Mouse (Mus musculus) heart, embryonic 12.5 days (tissue): Measurements from ENCODE around the gene Cltb. TPM values are rescaled to one million over a fixed set of nuclear protein-coding genes. Genes with fewer than 3 reads are reported as not detected.
"Not testable (repeated sequence)": the region's sequence is repeated elsewhere in the genome, so short reads cannot be mapped to it uniquely, and the experiment has no call there.

ENCODE experiments used
- ATAC-seq: fragments of 200-750 bp; cut with Nextera tagmentation; 2 replicates; pipeline ENCODE4 v1.8.0; 2017; ENCODE audit warnings: moderate TSS enrichment, moderate library complexity; ENCODE audit not compliant: insufficient number of reproducible peaks, low FRiP score
- H3K27ac ChIP-seq: fragments of 300-500 bp; sonication (generic); 2 replicates; pipeline ENCODE4 v1.5.1; 2016; ENCODE audit warnings: mild to moderate bottlenecking, moderate library complexity; ENCODE audit not compliant: poor library complexity, severe bottlenecking
- H3K27me3 ChIP-seq: fragments of 300-500 bp; sonication (generic); replicated peaks from 2 replicates; pipeline ENCODE4 v1.6.1; 2016; ENCODE audit warnings: mild to moderate bottlenecking, moderate library complexity
- H3K36me3 ChIP-seq: fragments of 300-500 bp; sonication (generic); 2 replicates; pipeline ENCODE4 v1.6.1; 2016; ENCODE audit warnings: mild to moderate bottlenecking, moderate library complexity
- H3K4me1 ChIP-seq: fragments of 300-500 bp; sonication (generic); replicated peaks from 2 replicates; pipeline ENCODE4 v1.6.1; 2016; ENCODE audit warnings: mild to moderate bottlenecking
- H3K4me2 ChIP-seq: fragments of 300-500 bp; sonication (generic); 2 replicates; pipeline ENCODE4 v1.6.1; 2016; ENCODE audit warnings: mild to moderate bottlenecking, moderate library complexity
- H3K4me3 ChIP-seq: fragments of 300-500 bp; sonication (generic); 2 replicates; pipeline ENCODE4 v1.5.1; 2016; ENCODE audit warnings: mild to moderate bottlenecking
- H3K9ac ChIP-seq: fragments of 300-500 bp; sonication (generic); 2 replicates; pipeline ENCODE4 v1.6.1; 2016; ENCODE audit warnings: mild to moderate bottlenecking, moderate library complexity
- H3K9me3 ChIP-seq: fragments of 300-500 bp; sonication (generic); replicated peaks from 2 replicates; pipeline ENCODE4 v1.6.1; 2016; ENCODE audit warnings: mild to moderate bottlenecking, moderate library complexity
- WGBS: fragments of 180-500 bp; shearing (Covaris S2); methylation state at CpG from one replicate; pipeline ENCODE4 v1.1.7; 2016; 5-methylcytosine and 5-hydroxymethylcytosine counted together
- polyA plus RNA-seq: library from polyadenylated mRNA; unstranded; fragments of >200 nt; fragmentation: Nextera tagmentation; extraction: Ambion mirVana; gene quantifications from 2 replicates; pipeline ENCODE4 v1.2.1, GENCODE M21; 2016

The Cltb gene
- polyA plus RNA-seq, 1 experiment from 2014 or later: 48.9 TPM

DNA sequence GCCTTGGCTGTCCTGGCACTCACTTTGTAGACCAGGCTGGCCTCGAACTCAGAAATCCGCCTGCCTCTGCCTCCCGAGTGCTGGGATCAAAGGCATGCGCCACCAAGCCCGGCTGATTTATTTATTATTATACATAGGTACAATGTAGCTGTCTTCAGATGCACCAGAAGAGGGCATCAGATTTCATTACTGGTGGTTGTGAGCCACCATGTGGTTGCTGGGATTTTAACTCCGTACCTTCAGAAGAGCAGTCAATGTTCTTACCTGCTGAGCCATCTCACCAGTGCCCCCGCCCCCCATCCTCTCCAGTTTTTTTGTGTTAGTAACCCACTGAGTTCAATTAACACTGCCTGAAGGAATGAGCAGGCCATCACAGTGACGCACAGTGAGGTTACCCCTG, 2.0 kb upstream of the Cltb start:
- ATAC-seq, H3K4me3 ChIP-seq, H3K9me3 ChIP-seq, H3K27me3 ChIP-seq, H3K36me3 ChIP-seq, H3K9ac ChIP-seq, H3K27ac ChIP-seq, H3K4me2 ChIP-seq: not testable (repeated sequence)
- peaks cover 20% of the 10 kb centered on the region for H3K4me1 ChIP-seq
- 85% methylated on average over 8 of the region's 8 CpGs for WGBS

DNA sequence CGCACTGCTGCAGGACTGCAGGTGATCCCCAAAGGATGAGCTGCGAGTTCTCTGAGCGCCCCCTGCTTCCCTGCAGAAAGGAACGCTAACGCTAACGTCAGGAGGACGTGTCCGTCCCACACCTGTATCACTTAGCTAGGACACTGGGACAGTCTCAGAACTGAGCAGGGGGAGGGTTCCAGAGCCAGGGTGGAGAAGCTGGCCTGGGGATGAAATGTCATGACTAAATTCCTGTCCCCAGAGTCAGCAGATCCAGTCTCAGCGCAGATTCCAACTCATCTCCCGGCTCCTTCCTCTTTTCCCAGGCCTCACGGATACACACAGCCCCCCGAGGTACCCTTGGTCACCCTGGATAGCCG, 552 bp downstream of the Cltb start:
- Histone ChIP-seq H3K4me1 (peaks cover 20% of the 10 kb centered on the region), H3K27ac (0 out of 2 replicates have a peak overlapping the region, but pooled peaks have one; percentile 7), H3K27me3 (no peaks in the 10 kb centered on the region), H3K4me2 (peak overlapping the region; percentile 96), H3K36me3 (peaks cover 2% of the 10 kb centered on the region; the same call in 1 of the 2 replicates), H3K9me3 (no peaks in the 10 kb centered on the region), H3K9ac (peak overlapping the region; percentile 88), H3K4me3 (peak overlapping the region; percentile 76)
- ATAC-seq: 0 out of 2 replicates have a peak, but pooled peaks have one; percentile 26
- 13% methylated on average over 13 of the region's 13 CpGs for WGBS

- H3K36me3 ChIP-seq: peaks cover 12% of the 10 kb centered on the region; the same call in 1 of the 2 replicates
- ATAC-seq: no peak
- no peak overlapping the region; the same call in 1 of the 2 replicates for H3K27ac ChIP-seq
- H3K9ac ChIP-seq: peak overlapping the region; percentile 31; the same call in 1 of the 2 replicates
- no peaks in the 10 kb centered on the region for H3K27me3 ChIP-seq
- H3K9me3 ChIP-seq: no peaks in the 10 kb centered on the region
- no peak overlapping the region for H3K4me3 ChIP-seq
- WGBS: 4% methylated on average over 1 of the region's 1 CpGs
- peaks cover 20% of the 10 kb centered on the region for H3K4me1 ChIP-seq
- peak overlapping the region; percentile 27; the same call in 1 of the 2 replicates for H3K4me2 ChIP-seq
These were observed 1.8 kb downstream of the Cltb start for GRCm38 (mm10) chr13:54609301-54609700.

GRCm38 (mm10) chr13:54608666-54609065, 2.5 kb downstream of the Cltb start:
- H3K4me2 ChIP-seq: peak overlapping the region; percentile 27
- H3K4me1 ChIP-seq: peaks cover 20% of the 10 kb centered on the region
- H3K27ac ChIP-seq: no peak overlapping the region
- H3K9me3 ChIP-seq: no peaks in the 10 kb centered on the region
- H3K9ac ChIP-seq: peak overlapping the region; percentile 31; the same call in 1 of the 2 replicates
- no peaks in the 10 kb centered on the region for H3K27me3 ChIP-seq
- H3K36me3 ChIP-seq: peaks cover 12% of the 10 kb centered on the region; the same call in 1 of the 2 replicates
- ATAC-seq: 0 out of 2 replicates have a peak, but pooled peaks have one; percentile 10
- no peak overlapping the region for H3K4me3 ChIP-seq
- WGBS: 32% methylated on average over 8 of the region's 8 CpGs

DNA sequence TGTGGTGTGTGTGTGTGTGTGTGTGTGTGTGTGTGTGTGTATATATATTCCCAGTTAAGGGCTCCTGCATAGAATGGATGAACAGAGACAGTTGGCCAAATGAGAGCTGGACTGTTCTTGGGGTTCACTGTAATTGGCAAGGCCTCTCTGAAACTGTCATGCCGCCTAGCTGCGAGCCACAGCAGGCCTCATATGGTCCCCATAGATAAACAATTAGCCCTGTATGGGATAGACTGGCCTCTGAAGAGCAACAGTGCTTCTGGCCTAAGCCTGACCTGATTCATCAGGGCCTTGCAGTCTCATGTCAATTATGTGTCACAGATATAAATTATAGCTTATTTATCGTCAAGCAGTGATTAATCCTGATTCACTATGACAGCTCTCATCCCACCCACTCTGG, 3.1 kb downstream of the Cltb start:
- no peaks in the 10 kb centered on the region for H3K27me3 ChIP-seq
- H3K27ac ChIP-seq: no peak overlapping the region
- ATAC-seq: no peak
- H3K9ac ChIP-seq: no peak overlapping the region
- no peak overlapping the region for H3K4me3 ChIP-seq
- 77% methylated on average over 3 of the region's 3 CpGs for WGBS
- H3K9me3 ChIP-seq: no peaks in the 10 kb centered on the region
- H3K4me1 ChIP-seq: peaks cover 22% of the 10 kb centered on the region
- H3K36me3 ChIP-seq: peaks cover 12% of the 10 kb centered on the region; the same call in 1 of the 2 replicates
- H3K4me2 ChIP-seq: no peak overlapping the region

DNA sequence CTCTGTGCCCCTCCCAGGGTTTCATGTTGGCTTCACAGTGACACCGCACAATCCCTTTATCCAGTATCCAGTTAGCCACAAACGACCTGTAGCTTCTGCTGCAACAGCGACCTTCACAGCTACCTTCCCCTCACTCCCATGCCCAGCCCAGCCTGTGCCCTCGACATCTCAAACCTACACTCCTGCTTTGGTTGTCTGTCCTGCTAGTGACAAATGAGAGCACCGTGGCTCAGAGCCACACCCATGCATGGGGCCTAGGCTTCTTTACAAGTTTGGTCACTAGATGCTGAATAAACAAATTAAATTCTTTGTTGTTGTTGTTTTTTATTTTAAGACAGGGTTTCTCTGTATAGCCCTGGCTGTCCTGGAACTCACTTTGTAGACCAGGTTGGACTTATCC, 3.9 kb downstream of the Cltb start:
- Histone ChIP-seq H3K4me2 (no peak overlapping the region), H3K4me1 (peaks cover 28% of the 10 kb centered on the region), H3K9ac (no peak overlapping the region), H3K9me3 (no peaks in the 10 kb centered on the region), H3K4me3 (no peak overlapping the region), H3K27me3 (no peaks in the 10 kb centered on the region), H3K36me3 (peaks cover 12% of the 10 kb centered on the region; the same call in 1 of the 2 replicates), H3K27ac (no peak overlapping the region)
- 65% methylated on average over 5 of the region's 5 CpGs for WGBS
- no peak for ATAC-seq

GRCm38 (mm10) chr13:54605426-54605825, 5.7 kb downstream of the Cltb start:
- WGBS: 74% methylated on average over 5 of the region's 5 CpGs
- Histone ChIP-seq H3K36me3 (peaks cover 12% of the 10 kb centered on the region; the same call in 1 of the 2 replicates), H3K27me3 (no peaks in the 10 kb centered on the region), H3K4me3 (no peak overlapping the region), H3K27ac (no peak overlapping the region), H3K4me1 (peaks cover 23% of the 10 kb centered on the region), H3K9ac (no peak overlapping the region), H3K4me2 (no peak overlapping the region), H3K9me3 (no peaks in the 10 kb centered on the region)
- ATAC-seq: no peak

DNA sequence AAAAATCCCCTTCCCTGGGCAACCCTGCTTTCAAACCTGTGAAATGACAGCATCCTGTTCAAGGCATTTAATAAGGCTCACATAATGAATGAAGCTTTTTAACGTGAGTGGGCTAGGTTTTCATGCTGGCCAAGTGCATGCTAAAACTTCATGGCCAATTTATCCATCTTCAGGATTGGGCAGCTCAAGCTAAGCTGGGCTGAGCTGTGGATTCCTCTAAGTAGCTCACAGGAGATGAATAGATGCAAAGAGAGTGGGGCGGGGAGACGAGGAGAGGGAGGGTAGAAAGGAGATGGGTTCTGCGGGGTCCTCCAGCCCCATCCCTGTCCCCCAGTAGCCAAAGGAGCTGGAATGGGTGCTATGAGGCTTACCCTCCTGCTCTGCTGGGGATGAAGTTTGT, 6.9 kb downstream of the Cltb start:
- Histone ChIP-seq H3K4me2 (no peak overlapping the region), H3K27ac (no peak overlapping the region), H3K9ac (no peak overlapping the region), H3K4me3 (no peak overlapping the region), H3K9me3 (no peaks in the 10 kb centered on the region), H3K36me3 (peaks cover 18% of the 10 kb centered on the region), H3K27me3 (no peaks in the 10 kb centered on the region), H3K4me1 (peaks cover 17% of the 10 kb centered on the region)
- ATAC-seq: no peak
- 65% methylated on average over 4 of the region's 4 CpGs for WGBS

DNA sequence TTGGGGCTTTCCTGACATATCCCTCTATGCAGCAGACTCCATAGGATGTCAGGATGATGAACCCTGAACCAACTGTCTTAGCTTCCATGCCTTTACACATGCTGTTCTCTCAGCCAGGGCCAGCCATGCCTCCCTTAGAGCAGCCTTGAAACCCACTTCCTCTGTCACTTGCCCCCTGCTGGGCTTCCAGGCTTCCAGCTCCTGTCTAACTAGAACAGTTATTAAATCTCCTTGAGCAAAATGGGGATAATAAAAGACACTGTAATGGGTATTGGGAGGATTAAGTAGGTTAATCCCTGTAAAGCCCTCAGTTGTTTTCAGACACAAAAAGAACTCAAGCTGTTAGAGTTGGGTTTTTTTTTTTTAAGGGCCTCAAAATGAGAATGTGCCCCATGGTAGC, 7.6 kb downstream of the Cltb start:
- Histone ChIP-seq H3K27ac (no peak overlapping the region), H3K4me1 (peaks cover 10% of the 10 kb centered on the region), H3K4me2 (no peak overlapping the region), H3K36me3 (peaks cover 25% of the 10 kb centered on the region), H3K9me3 (no peaks in the 10 kb centered on the region), H3K27me3 (no peaks in the 10 kb centered on the region), H3K4me3 (no peak overlapping the region), H3K9ac (no peak overlapping the region)
- ATAC-seq: no peak

DNA sequence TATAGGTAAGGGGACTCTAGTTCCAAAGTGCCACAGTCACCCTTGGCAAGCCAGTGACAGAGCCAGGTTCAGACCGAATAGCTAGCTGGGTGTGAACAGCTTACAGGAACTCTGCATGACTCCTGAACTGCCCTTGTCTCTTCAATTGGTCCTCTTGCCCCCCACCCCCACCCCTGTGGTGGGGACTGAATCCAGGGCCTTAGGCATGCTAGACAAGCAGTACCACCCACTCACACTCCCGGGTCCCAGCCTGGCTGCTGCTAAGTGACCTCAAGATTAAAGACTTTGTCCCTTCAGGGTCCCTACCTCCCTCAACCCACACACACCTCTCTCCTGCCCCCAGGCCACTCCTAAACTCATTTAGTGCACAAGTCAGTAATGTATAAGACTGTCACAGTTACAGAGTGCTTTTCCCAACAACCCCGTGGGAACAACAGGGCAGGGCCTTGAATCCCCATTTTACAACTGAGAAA, 8.5 kb downstream of the Cltb start:
- H3K4me1 ChIP-seq: peaks cover 16% of the 10 kb centered on the region
- no peaks in the 10 kb centered on the region for H3K27me3 ChIP-seq
- peaks cover 33% of the 10 kb centered on the region for H3K36me3 ChIP-seq
- 63% methylated on average over 3 of the region's 3 CpGs for WGBS
- no peak overlapping the region for H3K4me2 ChIP-seq
- no peak overlapping the region for H3K4me3 ChIP-seq
- H3K9ac ChIP-seq: no peak overlapping the region
- no peak for ATAC-seq
- no peak overlapping the region for H3K27ac ChIP-seq
- H3K9me3 ChIP-seq: no peaks in the 10 kb centered on the region

- Histone ChIP-seq H3K27me3 (no peaks in the 10 kb centered on the region), H3K4me1 (peaks cover 44% of the 10 kb centered on the region), H3K9me3 (no peaks in the 10 kb centered on the region), H3K36me3 (peaks cover 29% of the 10 kb centered on the region), H3K9ac (no peak overlapping the region), H3K4me2 (no peak overlapping the region), H3K27ac (no peak overlapping the region), H3K4me3 (no peak overlapping the region)
- 84% methylated on average over 12 of the region's 12 CpGs for WGBS
- ATAC-seq: no peak; the same call in 1 of the 2 replicates
These were observed 12.5 kb downstream of the Cltb start for GRCm38 (mm10) chr13:54598622-54599143.

DNA sequence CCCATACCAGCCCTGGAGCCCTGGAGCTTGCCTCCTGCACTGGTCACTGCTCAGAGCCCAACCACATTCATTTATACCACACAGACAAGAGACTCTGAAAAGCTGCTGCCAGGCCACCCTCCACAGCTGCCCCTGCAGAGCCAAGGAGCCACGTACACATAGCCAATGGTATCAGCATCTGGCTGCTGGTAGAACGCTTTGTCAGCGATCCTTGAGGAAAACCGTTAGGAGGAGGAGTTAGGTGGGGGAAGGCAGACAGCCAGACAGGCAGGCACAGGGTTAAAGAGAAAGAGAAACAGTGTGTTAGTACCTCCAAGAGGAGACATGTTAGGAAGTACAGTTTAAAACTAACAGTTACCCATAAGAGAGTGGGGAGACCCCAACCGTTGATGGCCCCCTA, 14.3 kb downstream of the Cltb start:
- Histone ChIP-seq H3K27me3 (no peaks in the 10 kb centered on the region), H3K4me3 (no peak overlapping the region), H3K36me3 (peaks cover 37% of the 10 kb centered on the region), H3K27ac (peak overlapping the region; percentile 71), H3K9ac (peak overlapping the region; percentile 29; the same call in 1 of the 2 replicates), H3K9me3 (no peaks in the 10 kb centered on the region), H3K4me2 (peak overlapping the region; percentile 29; the same call in 1 of the 2 replicates), H3K4me1 (peaks cover 38% of the 10 kb centered on the region)
- 43% methylated on average over 5 of the region's 5 CpGs for WGBS
- peak; percentile 33; the same call in 1 of the 2 replicates for ATAC-seq
